Mouse (Mus musculus) lung, postnatal 4 days (tissue): ENCODE results near the gene Dmrtc1c2.
"Not testable (repeated sequence)": the region's sequence is repeated elsewhere in the genome, so short reads cannot be mapped to it uniquely, and the experiment has no call there.

ENCODE experiments used
- DNase-seq, 2 experiments: peaks; one replicate each; pipeline ENCODE4 v3.0.0; 2021

The Dmrtc1c2 gene

DNA sequence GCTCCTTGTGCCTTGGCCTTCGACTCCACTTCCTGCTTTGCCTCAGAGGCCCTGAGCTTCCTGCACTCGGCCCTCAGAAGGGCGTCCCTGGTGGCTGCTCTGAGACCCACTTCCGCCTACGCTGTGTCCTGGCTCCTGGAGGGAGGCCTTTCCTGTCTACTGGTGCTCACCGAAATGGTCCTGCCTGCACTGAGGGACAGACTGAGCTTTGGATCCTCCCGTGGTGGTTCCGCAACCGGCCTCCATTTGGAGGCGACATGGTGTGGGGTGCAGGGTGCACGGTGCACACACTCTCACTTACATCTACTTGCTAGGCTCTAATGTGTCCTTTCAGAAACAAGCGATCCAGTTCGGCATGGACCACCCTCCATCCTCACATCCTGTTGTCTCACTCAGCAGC, at the start of gene Dmrtc1c2:
Dmrtc1c2 (minus strand) TSS at position 101 of the 400 bp plus-strand sequence.
- DNase-seq, result not testable (repeated sequence)

DNA sequence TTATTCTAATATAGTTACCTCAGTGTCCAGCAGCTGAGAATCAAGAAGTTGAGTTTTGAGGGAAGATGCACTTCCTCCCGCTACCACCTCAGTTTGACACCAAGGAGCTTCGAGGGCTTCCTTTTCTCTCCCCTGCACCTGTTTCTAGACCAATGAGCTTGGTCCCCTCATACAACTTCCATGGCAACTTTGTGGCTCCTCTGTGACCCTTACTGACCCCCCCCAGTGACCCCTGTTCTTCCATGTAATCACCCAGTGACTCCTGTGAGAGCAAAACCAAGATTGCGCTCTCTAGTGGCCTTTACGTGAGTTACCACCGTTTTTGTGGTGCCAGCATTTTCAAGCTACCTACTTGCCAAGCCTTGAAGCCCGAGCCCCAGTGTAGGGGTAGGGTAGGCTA, 13.5 kb upstream of the Dmrtc1c2 start, which contains the start of gene 1700031F05Rik:
1700031F05Rik (minus strand) TSS at position 101 of the 400 bp plus-strand sequence.
- no peak for DNase-seq

DNA sequence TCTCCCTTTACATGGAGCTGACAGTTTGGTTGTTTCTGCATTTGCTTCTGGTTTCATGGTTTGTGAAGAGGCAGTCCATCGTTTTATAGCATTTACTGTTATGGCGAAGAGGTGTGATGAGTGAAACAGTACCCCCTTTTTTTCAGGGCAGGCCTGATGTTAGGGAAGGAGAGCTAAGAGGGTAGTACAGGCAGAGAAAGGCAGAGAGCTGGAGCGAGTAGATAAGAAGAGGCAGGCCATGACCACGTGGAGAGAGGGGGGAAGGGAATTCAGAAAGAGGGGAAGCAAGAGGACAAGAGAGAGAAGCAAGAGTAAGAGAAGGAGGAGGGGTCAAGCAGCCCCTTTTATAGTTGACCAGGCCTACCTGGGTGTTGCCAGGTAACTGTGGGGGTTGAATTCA, 42.1 kb downstream of the Dmrtc1c2 start:
- DNase-seq, result no peak

DNA sequence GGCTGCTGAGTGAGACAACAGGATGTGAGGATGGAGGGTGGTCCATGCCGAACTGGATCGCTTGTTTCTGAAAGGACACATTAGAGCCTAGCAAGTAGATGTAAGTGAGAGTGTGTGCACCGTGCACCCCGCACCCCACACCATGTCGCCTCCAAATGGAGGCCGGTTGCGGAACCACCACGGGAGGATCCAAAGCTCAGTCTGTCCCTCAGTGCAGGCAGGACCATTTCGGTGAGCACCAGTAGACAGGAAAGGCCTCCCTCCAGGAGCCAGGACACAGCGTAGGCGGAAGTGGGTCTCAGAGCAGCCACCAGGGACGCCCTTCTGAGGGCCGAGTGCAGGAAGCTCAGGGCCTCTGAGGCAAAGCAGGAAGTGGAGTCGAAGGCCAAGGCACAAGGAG, 51.8 kb downstream of the Dmrtc1c2 start, which contains the start of gene Dmrtc1c1:
Dmrtc1c1 (plus strand) TSS at position 301 of the 400 bp plus-strand sequence.
- DNase-seq, result not testable (repeated sequence)
